Mouse (Mus musculus): Measurements from ENCODE around the gene Fer.

The Fer gene

DNA sequence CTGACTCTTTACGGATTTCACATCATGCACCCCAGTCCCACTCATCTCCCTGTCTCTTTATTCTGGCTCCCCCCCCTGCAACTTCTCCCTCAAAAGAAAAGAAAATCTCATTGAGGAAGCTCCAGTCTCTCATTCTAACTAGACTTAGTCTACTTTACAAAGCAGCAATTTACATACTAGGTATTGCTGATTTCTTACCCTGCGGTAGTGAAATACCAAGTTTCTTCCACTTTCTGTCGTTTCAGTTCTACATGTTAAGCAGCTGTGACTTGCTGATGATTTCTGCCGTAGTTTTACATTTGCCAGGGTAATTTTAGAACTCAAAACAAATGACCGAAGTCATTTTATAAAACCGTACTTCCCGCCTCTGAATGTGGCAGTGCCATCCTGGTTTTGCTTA lies 8.9 kb downstream of the Fer start:
- DNase-seq, result no peak

GRCm38 (mm10) chr17:63878889-63879288 lies 16.0 kb downstream of the Fer start:
- DNase-seq, result no peak

DNA sequence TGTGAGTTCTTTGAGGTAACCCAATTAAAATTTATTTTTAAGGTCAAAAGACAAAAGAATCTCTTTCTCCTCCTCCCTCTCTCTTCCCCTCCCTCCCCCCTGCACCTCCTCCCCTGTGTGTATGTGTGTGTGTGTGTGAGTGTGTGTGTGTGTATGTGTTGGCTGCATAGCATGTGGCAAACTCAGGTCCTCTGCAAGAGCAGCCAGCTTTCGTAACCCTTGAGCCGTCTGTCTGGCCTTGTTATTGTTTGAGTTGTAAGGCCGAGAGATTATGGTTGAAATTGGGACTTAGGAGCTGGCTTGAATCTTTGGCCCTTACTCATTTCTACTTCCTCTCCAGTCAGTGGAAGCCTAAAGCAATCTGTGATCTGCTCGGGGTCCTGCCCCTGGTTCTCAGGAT lies 17.1 kb downstream of the Fer start:
- no peak for DNase-seq

GRCm38 (mm10) chr17:63886988-63887387 lies 24.1 kb downstream of the Fer start:
- no peak for DNase-seq

- no peak for DNase-seq
These were observed 27.7 kb downstream of the Fer start for GRCm38 (mm10) chr17:63890611-63891010.

GRCm38 (mm10) chr17:63895829-63896228 lies 33.0 kb downstream of the Fer start:
- no peak for DNase-seq

- DNase-seq, result no peak
These were observed 34.2 kb downstream of the Fer start for GRCm38 (mm10) chr17:63897050-63897449.

DNA sequence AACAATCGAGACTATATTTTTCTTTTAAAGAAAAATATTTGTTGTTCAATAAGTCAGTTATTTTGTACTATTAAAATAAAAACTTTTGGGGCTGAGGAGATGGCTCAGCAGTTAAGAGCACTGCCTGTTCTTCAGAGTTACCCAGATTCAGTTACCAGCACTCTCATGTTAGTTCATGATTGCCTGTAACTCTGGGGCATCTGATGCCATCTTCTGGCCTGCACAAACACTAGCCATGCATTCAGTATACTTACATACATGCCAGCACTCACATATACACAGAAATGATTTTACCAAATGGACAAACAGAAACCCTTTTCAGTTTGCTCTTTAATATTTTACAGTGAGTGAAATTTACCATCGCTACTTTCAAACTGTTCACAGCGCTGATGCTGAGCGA lies 46.4 kb downstream of the Fer start:
- no peak for DNase-seq

DNA sequence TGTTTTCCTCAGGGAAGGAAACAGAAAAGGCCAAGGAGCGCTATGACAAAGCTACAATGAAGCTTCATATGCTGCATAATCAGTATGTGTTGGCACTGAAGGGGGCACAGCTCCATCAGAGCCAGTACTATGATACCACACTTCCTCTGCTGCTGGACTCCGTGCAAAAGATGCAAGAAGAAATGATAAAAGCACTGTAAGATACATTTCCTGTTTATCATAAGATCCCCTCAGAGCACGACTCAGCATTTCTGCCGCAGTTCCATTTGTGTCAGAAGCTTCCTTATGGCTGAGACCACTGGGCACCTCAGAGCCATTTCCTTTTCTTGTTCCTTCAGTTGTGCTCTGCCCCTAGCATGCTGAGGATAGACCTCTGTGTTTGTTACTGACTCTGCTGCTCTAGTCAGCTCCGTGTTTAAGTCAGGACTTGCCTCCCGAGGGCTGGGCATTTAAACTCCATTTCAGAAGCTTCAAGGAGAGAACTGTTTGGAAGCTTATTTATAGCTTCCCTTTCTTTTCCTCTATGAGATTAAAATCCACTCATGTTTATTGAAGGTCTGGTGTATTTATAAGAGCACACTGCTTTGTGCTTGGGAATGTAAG lies 58.8 kb downstream of the Fer start:
- DNase-seq, result no peak

DNA sequence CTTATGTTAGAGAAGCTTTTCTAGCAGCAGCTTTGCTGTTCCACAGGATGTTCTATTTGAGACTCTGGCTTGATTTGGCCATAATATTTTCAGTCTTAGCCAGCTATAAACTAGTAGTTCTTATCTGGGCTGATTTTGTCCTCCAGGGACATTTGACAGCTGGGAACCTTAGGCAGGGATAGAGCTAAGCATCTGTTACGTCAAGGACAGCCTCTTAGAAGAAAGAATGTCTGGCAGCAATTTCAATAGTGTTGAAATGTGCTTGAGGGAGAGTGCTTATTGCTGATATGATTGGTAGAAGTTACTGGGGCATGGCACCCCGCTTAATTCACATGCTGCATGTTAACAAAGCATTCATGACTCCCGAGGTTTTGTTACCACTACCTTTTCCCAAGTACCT lies 62.7 kb downstream of the Fer start:
- DNase-seq, result no peak

DNA sequence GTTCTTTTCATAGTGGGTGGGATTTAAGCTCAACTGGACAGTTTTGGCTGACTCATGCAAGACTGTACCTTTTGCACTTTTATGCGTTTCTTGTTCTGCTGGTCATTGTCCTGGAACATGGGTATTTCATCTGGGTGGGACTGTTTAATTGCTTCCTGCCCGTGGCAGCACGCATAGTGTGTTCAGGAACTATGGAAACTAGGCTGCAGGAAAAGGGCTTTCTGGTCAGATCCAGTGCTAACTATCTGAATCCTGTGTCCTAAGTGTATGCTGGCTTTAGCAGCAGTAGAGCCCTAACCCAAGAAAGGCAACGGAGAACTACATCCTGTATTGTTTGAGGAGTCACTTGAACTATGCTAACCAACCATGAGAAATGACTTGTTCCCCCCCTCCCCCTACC lies 67.8 kb downstream of the Fer start:
- no peak for DNase-seq

- no peak for DNase-seq
These were observed 68.7 kb downstream of the Fer start for GRCm38 (mm10) chr17:63931556-63931955.

- DNase-seq, result no peak
These were observed 72.5 kb downstream of the Fer start for GRCm38 (mm10) chr17:63935408-63935807.

GRCm38 (mm10) chr17:63937886-63938285 lies 75.0 kb downstream of the Fer start:
- DNase-seq, result peak in 1 of 2 experiments; percentile 13

DNA sequence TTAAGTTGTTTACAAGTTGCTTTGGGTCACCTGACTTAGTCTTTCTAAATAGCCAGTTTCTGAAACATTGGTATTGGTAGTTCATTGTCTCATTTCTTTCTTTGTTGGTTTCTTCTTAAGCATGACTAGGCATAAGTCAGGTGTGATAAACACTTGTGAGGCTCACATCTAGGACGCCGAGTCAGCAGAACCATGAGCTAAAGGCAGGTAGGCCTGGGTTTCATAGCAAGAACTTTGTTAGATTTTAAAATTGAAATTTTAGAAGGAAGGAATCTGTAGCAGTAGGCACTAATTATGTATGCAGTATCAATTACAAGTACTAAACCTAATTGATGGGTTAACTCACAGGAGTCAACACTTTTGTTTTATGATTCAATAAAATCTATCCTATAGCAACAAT lies 83.9 kb downstream of the Fer start:
- DNase-seq, result no peak

DNA sequence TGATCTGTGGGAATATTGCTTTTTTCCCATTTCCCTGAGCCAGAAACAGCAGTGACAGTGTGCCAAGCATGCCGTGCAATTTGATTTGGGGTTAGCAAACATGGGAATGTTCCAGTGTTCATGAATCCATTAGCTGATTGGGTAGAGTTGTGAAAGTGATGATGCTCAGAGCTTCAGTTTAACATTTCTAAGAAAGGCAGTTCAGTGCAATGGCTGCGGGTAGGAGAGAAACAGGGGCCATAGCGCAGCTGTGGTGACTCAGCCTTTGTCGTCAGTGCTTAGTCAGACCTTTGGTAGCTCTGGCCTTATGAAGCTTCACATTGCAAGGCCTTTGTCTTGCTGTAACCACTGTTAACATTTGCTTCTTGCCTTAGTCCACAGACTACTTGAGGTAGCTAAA lies 85.9 kb downstream of the Fer start:
- DNase-seq, result peak in 1 of 2 experiments; percentile 30

DNA sequence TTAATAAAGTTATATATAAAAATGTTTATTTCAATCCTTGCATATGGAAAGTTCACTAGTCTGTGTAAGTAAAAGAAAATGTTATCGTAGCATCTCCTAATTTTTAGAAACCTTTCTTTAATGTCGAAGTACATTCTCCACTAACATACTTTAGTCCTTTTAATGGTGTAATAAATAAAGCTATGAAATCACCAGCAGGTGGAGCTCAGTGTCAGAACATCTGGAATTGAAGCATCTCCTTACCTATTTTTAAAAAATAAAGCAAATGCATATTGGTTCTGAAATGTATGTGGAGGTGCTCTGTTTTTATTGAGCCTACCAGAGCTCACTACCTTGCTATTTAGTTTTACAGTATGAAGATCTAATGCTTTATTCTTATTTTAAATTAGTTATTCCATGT lies 88.6 kb downstream of the Fer start:
- DNase-seq, result no peak

DNA sequence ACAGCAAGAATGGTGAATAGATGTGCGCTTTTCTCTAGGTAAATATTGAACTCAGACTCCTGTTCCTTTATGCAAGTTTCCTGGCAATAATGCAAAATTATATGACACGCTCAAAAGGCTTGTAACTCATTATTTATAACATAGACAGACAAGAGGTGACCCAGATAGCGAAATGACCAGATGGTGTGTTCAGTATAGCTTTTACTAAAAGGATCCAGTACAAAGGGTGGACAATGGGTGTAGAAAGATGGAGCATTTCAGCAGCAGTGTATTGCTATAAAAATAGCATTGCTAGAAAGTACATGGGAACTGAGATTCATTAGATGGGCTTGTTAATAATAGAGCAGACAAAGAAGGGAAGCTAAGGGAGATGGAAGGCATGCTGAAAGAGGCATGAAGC lies 104.2 kb downstream of the Fer start:
- DNase-seq, result no peak

DNA sequence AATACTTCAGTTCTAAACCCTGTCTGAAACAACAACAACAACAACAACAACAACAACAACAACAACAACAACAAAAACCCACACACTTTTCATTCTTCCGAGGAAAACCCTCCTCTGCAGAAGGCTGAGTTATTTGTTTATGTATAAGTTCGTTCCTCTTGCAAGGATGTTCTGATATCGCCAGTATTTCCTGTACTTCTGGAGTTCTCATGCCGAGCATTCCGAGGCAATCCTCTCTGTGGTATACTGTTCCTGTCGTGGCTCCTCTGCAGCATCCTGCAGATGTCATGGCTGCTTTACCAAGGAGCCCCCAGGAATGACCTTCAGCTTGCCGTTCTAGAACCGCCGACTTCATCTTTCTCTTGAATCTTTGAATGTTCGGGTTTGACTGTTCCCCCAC lies 106.6 kb downstream of the Fer start:
- DNase-seq, result no peak

- no peak for DNase-seq
These were observed 107.4 kb downstream of the Fer start for GRCm38 (mm10) chr17:63970239-63970638.

- peak in 1 of 2 experiments; percentile 10 for DNase-seq
These were observed 108.1 kb downstream of the Fer start for GRCm38 (mm10) chr17:63970939-63971338.

DNA sequence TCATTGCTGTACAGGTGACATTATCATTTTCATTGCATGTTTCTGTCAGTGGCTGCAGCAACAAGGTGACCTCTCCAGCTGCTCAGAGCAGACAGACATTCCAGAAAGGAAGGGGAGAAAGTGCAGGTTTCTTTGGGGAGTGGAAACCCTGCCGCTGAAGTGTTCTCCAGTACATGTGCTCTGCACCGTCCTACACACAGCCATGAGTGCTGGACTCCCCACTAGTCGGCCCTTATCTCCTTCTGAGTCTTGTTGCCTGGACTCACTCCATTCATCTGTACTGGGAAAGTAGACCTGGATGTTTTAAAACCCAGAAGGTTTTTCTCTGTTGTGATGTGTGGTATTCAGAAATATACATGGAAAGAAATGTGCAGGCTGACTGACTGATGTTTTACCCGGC lies 109.3 kb downstream of the Fer start:
- no peak for DNase-seq

DNA sequence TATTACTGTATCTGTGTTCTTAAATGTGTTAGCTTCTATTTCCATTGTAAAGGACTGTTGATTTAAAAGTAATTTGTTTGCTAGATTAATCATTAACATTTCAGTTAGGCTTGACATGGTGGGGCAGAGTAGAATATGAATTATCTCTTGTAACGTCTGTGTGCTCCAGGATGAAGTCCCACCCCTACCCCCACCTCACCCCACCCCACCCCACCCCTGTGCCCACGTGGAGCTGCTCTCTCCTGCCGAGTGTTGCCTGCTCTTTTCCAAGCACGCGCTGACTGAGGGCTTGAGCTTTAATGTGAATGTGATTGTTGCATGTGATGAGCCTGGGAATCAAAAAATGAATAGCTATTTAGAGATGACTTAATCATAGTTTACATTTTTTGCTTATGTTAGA lies 110.9 kb downstream of the Fer start:
- no peak for DNase-seq

GRCm38 (mm10) chr17:63974253-63974652 lies 111.4 kb downstream of the Fer start:
- DNase-seq, result no peak

GRCm38 (mm10) chr17:63978794-63979571 lies 116.1 kb downstream of the Fer start:
- no peak for DNase-seq

All from cerebellum, postnatal 14 days (tissue).